Mouse (Mus musculus) bone marrow macrophage, adult 2 months (primary cell): Measurements from ENCODE around the gene Gm42957.

ENCODE experiments used
- CTCF ChIP-seq: IDR thresholded peaks from 2 replicates; pipeline ENCODE4 v1.5.1; 2012; ENCODE audit warnings: low read depth, mild to moderate bottlenecking, low read length, moderate library complexity
- POLR2A ChIP-seq: IDR thresholded peaks from 2 replicates; pipeline ENCODE4 v1.6.1; 2012; ENCODE audit warnings: mild to moderate bottlenecking, low read depth, low read length, borderline replicate concordance

GRCm38 (mm10) chr3:96636448-96636847 lies 1.2 kb downstream of the Gm42957 start:
- TF ChIP-seq CTCF, result no peak
- TF ChIP-seq POLR2A, result no peak
